Mouse (Mus musculus) left cerebral cortex, postnatal 10 days (tissue): ENCODE data around the gene Txnrd1. TPM values are rescaled to one million over a fixed set of nuclear protein-coding genes. Genes with fewer than 3 reads are reported as not detected.

Experiments used
- DNase-seq, 2 experiments: peaks; one replicate each; pipeline ENCODE4 v3.0.0; 2021 to 2022; ENCODE audit warnings: low spot score in 2 of 2, mixed read lengths in 1 of 2; ENCODE audit errors: extremely low spot score in 1 of 2
- intact Hi-C: fragments of 180-260 bp; cut with DNase I; formaldehyde crosslinking; loops from one replicate; pipeline ENCODE4 v1.15.1; 2025
- total RNA-seq, 2 experiments: library from RNA; stranded (reverse); gene quantifications; 2 replicates each; pipeline ENCODE4 v1.2.3; 2021

Gene Txnrd1
- total RNA-seq, 2 experiments from 2014 or later: 49.7 to 65.9 TPM

GRCm38 (mm10) chr10:82893872-82894650 is 60.3 kb downstream of the Txnrd1 start:
- DNase-seq: no peak
- intact Hi-C loops: no loop called here

GRCm38 (mm10) chr10:82897936-82898335 is 64.2 kb downstream of the Txnrd1 start:
- DNase-seq: no peak
- intact Hi-C loops: no loop called here

GRCm38 (mm10) chr10:82898893-82899292 is 65.1 kb downstream of the Txnrd1 start:
- DNase-seq: no peak
- intact Hi-C loops: no loop called here

DNA sequence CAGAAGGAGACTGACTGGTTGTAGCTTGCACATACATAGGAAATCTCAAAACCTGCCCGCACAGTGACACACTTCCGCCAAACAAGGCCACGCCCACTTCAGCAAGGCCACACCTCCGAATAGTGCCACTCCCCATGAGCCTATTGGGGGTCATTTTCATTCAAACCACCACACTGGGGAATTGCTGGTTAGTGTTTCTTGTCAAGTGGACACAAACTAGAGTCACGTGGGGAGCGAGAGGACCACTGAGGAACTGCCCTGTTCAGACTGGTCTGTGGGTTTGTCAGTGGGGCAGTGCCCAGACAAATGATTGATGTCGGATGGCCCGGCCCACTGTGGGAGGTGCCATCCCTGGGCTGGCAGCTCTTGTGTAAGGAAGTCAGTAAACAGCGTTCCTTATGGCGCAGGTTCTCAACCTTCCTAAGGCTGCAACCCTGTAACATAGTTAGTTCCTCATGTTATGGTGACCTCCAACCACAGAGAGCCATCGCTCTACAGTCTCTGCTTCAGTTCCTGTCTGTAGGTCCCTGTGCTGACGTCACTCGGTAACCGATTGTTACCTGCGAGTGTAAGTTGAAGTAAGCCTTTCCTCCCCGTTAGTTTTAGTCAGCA is 66.2 kb downstream of the Txnrd1 start:
- intact Hi-C loops: loop anchor here (5.0 to 10.0 kb wide), 2 partner anchors 88 to 455 kb away; no protein-coding TSS in a partner anchor
- no peak for DNase-seq

GRCm38 (mm10) chr10:82900546-82900945 is 66.8 kb downstream of the Txnrd1 start:
- peak in 1 of 2 experiments; percentile 54 for DNase-seq
- intact Hi-C loops: loop anchor here (5.0 to 10.0 kb wide), 2 partner anchors 88 to 454 kb away; no protein-coding TSS in a partner anchor

DNA sequence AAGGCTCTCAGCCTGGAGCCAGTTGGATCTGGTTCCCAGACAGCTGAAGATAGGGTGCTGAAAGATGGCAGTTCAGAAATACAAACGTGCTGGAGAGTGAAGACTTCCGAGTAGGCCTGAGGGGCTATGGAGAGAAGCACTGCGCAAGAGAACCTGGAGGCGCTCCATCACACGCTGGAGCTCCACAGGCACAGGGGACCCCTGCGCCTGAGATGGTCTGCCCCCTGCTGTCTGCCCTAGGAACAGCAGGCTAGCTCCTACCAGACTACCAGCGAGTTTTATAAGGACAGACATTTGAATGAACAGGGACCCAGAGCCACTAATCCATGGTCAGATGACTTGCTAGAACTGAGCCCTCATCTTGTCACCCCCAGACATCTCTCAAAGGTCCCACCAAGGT is 67.7 kb downstream of the Txnrd1 start:
- peak; percentile 62 to 85 for DNase-seq
- intact Hi-C loops: loop anchor here (5.0 to 10.0 kb wide), 2 partner anchors 89 to 453 kb away; no protein-coding TSS in a partner anchor

- intact Hi-C loops: loop anchor here (5.0 to 10.0 kb wide), 2 partner anchors 294 to 446 kb away; no protein-coding TSS in a partner anchor
- peak in 1 of 2 experiments; percentile 32 for DNase-seq
Observed at GRCm38 (mm10) chr10:82908526-82908925, 74.8 kb downstream of the Txnrd1 start.

DNA sequence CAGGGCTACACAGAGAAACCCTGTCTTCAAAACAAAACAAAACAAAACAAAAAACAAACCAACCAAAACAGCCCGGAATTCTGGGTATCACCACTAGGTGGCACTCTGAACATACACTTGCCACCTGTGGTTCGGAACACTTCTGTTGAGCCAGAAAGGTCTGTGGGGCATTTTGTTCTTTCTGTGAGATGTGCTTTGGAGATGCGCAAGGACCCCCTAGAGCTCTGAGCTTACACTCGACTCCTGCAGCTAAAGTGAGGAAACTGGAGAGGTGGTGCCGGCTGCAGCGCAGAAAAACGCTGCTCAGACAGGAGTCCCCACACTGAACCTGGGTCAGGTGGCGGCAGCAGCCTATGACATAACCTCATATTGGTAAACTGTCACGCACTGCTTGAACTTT is 75.6 kb downstream of the Txnrd1 start:
- DNase-seq: peak; percentile 50 to 55
- intact Hi-C loops: loop anchor here (5.0 to 10.0 kb wide), 2 partner anchors 293 to 445 kb away; no protein-coding TSS in a partner anchor

DNA sequence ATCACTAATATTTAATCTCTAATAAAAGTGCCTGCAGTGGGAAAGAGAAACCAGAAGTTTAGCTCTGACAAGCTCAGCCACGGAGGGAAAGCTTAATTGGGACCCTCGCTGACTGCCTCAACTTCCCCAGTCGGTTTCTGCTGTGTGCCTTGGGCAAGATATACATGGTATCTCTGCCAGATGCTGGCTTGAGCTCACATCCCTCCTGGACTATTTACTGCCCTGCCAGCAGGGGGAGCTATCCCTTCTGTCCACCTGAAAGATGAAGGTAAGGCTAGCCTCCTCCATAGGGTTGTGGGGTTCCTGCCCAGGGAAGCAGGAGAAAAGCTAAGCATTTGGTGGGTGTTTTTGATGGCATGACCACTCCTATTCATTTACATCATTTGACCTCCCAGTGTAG is 76.4 kb downstream of the Txnrd1 start:
- no peak for DNase-seq
- intact Hi-C loops: loop anchor here (5.0 to 10.0 kb wide), 3 partner anchors 185 to 385 kb away; no protein-coding TSS in a partner anchor

DNA sequence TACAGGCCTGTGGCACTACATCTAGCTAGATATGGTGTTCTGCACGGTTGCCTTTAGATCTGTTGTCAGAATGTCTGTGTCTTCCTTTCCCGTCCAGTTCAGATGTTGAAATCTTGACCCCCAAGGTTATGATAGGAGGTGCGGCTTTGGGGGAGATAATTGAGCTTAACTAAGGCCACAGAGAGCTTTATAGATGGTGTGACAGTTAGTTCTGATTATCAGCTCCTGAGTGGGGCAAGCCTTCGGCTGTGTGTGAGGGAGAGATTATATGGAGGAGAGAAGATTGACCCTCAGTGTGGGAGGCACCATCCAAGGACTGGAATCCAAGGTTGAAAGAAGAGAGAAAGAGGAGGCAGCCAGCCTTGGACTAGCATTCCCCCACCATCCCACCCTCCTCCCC is 79.5 kb downstream of the Txnrd1 start:
- DNase-seq: no peak
- intact Hi-C loops: loop anchor here (2.0 to 10.0 kb wide), 4 partner anchors 72 to 382 kb away; partner anchors contain the start of gene Chst11

- no peak for DNase-seq
- intact Hi-C loops: loop anchor here (2.0 to 10.0 kb wide), 4 partner anchors 71 to 381 kb away; partner anchors contain the start of gene Chst11
Observed at GRCm38 (mm10) chr10:82913772-82914171, 80.0 kb downstream of the Txnrd1 start.

DNA sequence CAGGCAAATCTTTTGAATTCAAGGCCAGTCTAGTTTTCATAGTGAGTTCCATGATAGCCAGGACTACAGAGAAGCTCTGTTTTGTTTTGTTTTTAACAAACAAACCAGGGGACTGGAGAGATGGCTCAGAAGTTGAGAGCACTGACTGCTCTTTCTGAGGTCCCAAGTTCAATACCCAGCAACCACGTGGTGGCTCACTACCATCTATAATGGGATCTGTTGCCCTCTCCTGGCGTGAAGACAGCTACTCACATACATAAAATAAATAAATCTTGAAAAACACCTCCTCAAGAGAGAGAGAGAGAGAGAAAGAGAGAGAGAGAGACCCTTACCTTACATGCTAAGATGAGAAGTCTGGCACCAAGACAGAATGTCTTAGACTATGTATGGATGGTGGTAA is 84.9 kb downstream of the Txnrd1 start:
- DNase-seq: no peak
- intact Hi-C loops: loop anchor here (10.0 kb wide), 2 partner anchors 176 to 376 kb away; no protein-coding TSS in a partner anchor

- DNase-seq: no peak
- intact Hi-C loops: loop anchor here (10.0 kb wide), 2 partner anchors 175 to 375 kb away; no protein-coding TSS in a partner anchor
Observed at GRCm38 (mm10) chr10:82919404-82919980, 85.7 kb downstream of the Txnrd1 start.

DNA sequence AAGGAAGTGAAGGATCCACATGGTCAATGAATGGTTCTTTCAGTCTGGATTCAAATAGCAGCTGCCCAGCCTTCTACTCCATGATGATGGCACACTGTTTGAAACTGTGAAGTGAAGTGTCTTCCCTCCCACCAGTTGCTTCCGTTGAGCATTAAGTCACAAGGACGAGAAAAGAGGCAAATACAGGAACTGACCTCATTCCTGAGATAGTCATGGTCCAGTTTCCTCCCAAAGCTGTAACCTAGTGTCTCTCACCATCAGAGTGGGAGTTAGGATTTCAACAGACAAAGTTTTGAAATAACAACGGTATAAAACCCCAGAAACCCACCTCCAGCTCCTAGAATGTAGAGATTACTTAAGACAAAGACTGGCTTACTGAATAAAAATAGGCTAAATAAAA is 89.8 kb downstream of the Txnrd1 start:
- DNase-seq: no peak

GRCm38 (mm10) chr10:82924750-82925149 is 91.0 kb downstream of the Txnrd1 start:
- DNase-seq: no peak
- intact Hi-C loops: no loop called here

More for the DNA sequence above, 89.8 kb downstream of the Txnrd1 start:
- intact Hi-C loops: no loop called here

DNA sequence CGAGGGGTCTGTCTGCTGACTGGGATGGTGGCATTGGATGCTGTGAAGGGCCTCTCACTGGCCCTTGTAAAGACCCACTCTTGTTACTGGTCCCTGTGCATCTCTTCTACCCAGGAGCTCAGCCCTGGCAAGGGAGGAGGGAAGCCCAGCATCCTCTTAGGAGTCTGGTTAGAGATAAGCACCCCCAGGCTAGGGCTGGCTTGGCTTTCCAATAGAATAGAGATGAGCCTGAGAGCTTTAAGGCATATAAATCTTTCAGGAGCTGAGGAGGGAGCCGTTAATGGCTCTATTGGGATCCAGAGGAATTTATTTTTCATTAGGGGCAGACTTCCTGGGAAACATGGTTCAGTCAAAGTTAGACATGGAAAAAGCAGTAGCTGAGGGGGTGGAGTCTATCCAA is 91.9 kb downstream of the Txnrd1 start:
- intact Hi-C loops: no loop called here
- no peak for DNase-seq

DNA sequence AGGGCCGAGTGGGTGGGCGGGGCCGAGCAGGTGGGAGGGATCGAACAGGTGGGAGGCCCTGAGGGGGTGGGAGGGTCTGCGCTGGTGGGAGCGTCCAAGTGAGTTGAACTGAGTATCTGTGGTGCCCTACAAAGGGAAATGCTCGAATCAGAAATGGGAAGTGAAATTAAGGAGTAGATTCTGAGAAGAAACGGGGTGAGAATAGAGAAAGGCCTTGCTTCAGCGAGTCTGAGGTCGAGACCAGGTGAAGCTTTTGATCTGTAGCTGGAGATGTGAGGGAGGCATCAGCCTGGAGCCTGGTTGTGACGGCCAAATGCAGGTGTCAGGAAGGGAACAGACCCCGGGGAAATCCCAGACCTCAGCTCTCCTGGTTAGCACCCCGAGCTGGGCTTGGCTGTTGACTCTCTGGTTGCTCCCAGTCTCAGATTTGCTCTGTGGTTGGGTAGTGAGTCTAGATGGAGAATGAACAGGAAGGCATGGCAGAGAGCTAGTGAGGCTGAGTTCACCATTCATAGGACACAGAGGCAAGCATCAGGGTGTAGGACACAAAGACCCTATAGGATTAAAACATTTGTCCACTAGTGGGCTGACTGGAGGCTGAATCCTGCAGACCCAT is 101.4 kb downstream of the Txnrd1 start:
- intact Hi-C loops: no loop called here
- DNase-seq: no peak

GRCm38 (mm10) chr10:82935774-82936173 is 102.0 kb downstream of the Txnrd1 start:
- no peak for DNase-seq
- intact Hi-C loops: no loop called here
